Mouse (Mus musculus) bone marrow macrophage, adult 2 months (primary cell): Measurements from ENCODE around the gene Dpp9.
"Not testable (repeated sequence)": the region's sequence is repeated elsewhere in the genome, so short reads cannot be mapped to it uniquely, and the experiment has no call there.

ENCODE experiments used
- CTCF ChIP-seq: IDR thresholded peaks from 2 replicates; pipeline ENCODE4 v1.5.1; 2012; ENCODE audit warnings: low read depth, mild to moderate bottlenecking, low read length, moderate library complexity
- POLR2A ChIP-seq: IDR thresholded peaks from 2 replicates; pipeline ENCODE4 v1.6.1; 2012; ENCODE audit warnings: mild to moderate bottlenecking, low read depth, low read length, borderline replicate concordance

DNA sequence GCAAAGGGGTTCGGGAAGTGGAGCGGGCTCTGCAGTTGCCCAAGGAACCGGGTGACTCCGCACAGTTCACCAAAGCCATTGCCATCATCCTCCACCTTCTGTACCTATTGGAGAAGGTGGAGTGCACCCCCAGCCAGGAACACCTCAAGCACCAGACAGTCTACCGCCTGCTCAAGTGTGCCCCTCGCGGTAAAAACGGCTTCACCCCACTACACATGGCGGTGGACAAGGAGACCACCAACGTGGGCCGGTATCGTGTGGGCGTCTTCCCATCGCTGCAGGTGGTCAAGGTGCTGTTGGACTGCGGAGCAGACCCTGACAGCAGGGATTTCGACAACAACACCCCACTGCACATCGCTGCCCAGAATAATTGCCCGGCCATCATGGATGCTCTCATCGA, 39.6 kb upstream of the Dpp9 start:
- TF ChIP-seq POLR2A, CTCF: not testable (repeated sequence)
